Mouse (Mus musculus) large intestine, adult 2 months (tissue): Measurements from ENCODE around the gene Zfp354c. TPM values are rescaled to one million over a fixed set of nuclear protein-coding genes. Genes with fewer than 3 reads are reported as not detected.

Source experiments
- polyA plus RNA-seq: library from polyadenylated mRNA; depleted of rRNA; stranded (reverse); fragments of >200 nt; gene quantifications from 2 replicates; pipeline ENCODE4 v1.2.3, GENCODE M21; 2012; rRNA removed

Gene Zfp354c
- polyA plus RNA-seq, 1 experiment = 0.19 TPM

Other genes with a start within 250 kb of the Zfp354c start
- 2.9 and 3.9 TPM in 2 replicates for gene Adamts2, start 225.6 kb downstream of the Zfp354c start, polyA plus RNA-seq
- gene Zfp879, start 13.8 kb upstream of the Zfp354c start, polyA plus RNA-seq = 0.06 and 0.08 TPM in 2 replicates
- gene Grm6, start 23.0 kb upstream of the Zfp354c start, polyA plus RNA-seq = 0.23 and 0.45 TPM in 2 replicates
- gene Zfp454, start 59.9 kb upstream of the Zfp354c start, polyA plus RNA-seq = 0.15 and 0.40 TPM in 2 replicates
- gene Zfp2, start 88.4 kb upstream of the Zfp354c start, polyA plus RNA-seq = 0.58 and 1.1 TPM in 2 replicates
- gene Zfp354b, start 103.9 kb upstream of the Zfp354c start, polyA plus RNA-seq = 0.04 TPM in 1 of 2 replicates, not detected in the other
- not detected in 2 replicates for gene 4933414I15Rik, start 116.0 kb upstream of the Zfp354c start, polyA plus RNA-seq
- gene Prop1, start 126.0 kb upstream of the Zfp354c start, polyA plus RNA-seq = not detected in 2 replicates
- not detected in 2 replicates for gene Olfr1378, start 138.8 kb upstream of the Zfp354c start, polyA plus RNA-seq
- not detected in 2 replicates for gene Olfr1377, start 154.2 kb upstream of the Zfp354c start, polyA plus RNA-seq
- not detected in 2 replicates for gene Olfr51, start 175.9 kb upstream of the Zfp354c start, polyA plus RNA-seq
- not detected in 2 replicates for gene Olfr54, start 186.5 kb upstream of the Zfp354c start, polyA plus RNA-seq
- not detected in 2 replicates for gene Olfr1375, start 220.4 kb upstream of the Zfp354c start, polyA plus RNA-seq
- 0.61 and 1.3 TPM in 2 replicates for gene Zfp354a, start 231.5 kb upstream of the Zfp354c start, polyA plus RNA-seq